Mouse (Mus musculus) monocyte, adult 2 months (primary cell): Measurements from ENCODE around the gene Slc33a1.

Source experiments
- DNase-seq, 2 experiments: peaks; one replicate each; pipeline ENCODE4 v3.0.0; 2022; ENCODE audit warnings: low spot score in 2 of 2, low read depth in 1 of 2

Slc33a1 gene

DNA sequence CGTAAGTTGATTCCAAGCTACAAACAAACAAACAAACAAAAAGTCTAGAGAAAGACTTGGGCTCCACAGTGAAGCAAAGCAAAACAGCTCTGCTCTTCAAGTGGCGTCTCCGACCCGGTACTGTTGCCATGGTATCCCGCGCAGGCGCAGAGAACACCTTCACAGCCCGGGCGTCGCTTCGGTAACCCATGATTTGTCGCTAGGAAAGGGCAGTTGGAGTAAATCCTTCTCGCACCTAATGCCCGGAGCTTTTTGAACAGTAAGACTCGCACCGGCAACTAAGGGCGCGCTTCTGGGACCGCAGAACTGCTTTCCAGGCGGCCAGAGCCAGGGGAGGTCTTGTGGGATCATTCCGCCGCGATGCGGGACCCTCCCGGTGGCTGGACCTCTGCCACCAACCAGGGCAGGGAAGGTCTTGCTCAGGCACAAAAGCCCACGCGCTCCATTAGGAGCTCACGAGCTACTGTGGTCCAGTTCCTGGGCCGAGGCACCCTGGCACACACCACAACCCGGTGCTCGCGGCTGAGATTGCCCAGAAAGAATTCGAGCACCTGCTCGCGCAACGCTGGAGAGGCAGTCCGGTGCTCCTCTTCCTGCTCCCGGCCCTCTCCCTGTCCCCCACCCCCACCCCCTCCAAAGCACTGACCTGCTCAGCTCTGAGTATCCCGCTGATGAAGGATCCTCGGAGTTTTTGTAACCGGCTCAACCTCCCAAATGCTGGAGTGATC is 65.8 kb downstream of the Slc33a1 start:
- DNase-seq, result no peak

DNA sequence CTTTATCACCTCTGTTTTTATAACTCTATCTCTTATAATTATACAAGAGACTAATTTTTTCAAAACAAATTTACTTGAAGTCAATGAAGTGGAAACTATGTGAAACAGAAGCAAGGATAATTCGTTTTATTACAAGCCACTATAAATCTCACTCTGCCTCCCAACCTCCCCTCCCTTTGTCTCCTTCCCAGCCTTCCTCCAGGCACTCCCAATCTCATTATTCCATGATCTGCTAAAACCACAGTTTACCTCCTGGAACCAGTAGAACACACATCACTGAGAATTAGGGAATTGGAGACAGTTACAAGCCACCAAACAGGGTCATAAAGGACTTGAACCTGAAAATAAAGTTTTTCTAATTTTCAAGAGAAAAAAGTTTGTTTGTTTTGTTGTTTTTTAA is 67.4 kb downstream of the Slc33a1 start:
- DNase-seq, result no peak

DNA sequence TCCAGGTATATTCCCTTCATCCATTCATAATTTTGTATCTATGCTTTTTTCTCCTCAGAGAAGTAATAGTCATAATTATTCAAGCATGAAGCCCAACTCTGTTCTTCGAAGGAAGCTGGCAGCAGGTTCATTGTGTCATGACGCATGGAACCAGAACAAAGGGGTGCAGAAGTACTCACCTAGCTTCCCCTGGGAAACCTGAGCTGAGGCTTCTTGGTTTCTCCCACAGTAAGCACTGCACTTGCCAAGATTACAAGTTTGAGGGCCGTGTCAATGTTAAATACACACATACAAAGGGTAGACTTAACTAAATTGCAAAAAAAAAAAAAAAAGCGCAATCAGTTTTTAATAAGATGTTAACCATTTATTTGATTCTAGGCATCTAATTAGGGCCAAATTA is 68.3 kb downstream of the Slc33a1 start:
- DNase-seq, result no peak

DNA sequence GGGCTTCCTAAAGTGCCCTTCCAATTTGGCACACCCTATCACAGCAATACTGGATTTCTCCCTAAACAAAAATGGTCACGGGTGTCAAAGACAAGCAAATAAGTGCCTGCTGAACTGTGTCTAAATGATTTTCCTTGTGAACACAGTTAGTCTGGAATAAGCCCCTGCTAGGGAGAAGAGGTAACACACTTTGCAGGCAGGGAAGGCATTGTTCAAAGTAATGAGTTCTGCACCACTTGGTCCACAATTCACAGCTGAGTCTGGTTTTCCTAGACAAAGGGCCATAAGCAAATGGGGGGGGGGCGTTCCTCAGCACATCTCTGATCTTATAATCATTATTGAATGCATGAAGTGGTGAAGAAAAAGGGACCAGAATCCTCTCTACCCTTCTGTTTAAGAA is 68.8 kb downstream of the Slc33a1 start:
- no peak for DNase-seq

DNA sequence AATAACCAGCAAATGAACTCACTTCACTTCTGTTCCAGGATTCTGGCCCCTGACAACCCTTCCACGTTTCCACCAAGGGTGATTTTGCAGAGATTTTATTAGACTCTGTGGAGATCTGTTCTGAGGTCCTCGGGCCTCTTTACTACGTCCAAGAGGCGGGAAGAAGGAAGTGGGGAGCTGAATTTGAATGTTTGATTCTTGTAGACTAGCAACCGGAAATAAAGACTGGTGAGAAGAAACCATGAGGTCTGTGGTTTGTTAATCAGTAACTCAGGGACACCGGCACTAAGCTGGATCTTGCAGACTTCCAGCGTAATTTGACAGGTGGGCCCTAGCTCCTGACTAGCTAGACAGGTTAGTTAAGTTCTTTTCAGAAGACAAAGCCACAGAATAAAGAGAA is 70.9 kb downstream of the Slc33a1 start:
- no peak for DNase-seq

DNA sequence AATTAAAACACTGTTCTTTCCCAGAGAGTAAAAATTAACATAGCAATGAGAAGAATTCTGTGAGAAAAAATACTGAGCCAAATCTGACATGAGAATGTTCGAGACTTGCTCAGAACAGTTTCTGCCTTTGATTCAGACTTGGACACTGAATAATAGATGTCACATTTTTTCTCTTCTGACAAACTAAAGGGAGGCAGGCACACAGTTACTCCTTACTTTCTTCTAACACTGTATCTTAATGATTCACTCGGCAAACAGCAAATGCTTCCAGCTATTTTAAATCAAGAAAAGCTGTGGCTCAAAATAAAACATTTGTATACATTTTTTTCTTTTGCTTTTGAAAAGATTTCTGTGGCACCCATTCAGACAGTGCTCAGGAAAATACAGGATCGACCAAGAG is 72.4 kb downstream of the Slc33a1 start:
- DNase-seq, result no peak
